Mouse (Mus musculus): ENCODE results near the gene Pgbd5. TPM values are rescaled to one million over a fixed set of nuclear protein-coding genes. Genes with fewer than 3 reads are reported as not detected.
"Not testable (repeated sequence)": the region's sequence is repeated elsewhere in the genome, so short reads cannot be mapped to it uniquely, and the experiment has no call there.

Gene Pgbd5
- polyA plus RNA-seq, 1 experiment: 20.0 TPM

- Histone ChIP-seq H3K27ac (ENCODE audit: control insufficient read depth, insufficient read depth, low read depth, low read length) (peak overlapping the region; percentile 59; the same call in 1 of the 2 replicates), H3K4me1 (ENCODE audit: control insufficient read depth, insufficient read depth, low read length) (peaks cover 8% of the 10 kb centered on the region), H3K27me3 (ENCODE audit: control insufficient read depth, insufficient read depth, low read length) (no peaks in the 10 kb centered on the region), H3K4me3 (ENCODE audit: control insufficient read depth, low read depth, low read length) (peak overlapping the region; percentile 66), H3K36me3 (ENCODE audit: control insufficient read depth, insufficient read depth, low read length) (no peaks in the 10 kb centered on the region)
- TF ChIP-seq POLR2A (IDR thresholded peaks at IDR 0.05; ENCODE audit: control insufficient read depth, low read depth, low read length) (no peak), CTCF (IDR thresholded peaks at IDR 0.05; ENCODE audit: control insufficient read depth, insufficient read depth, insufficient replicate concordance, low read depth, low read length) (no peak)
Measured at GRCm38 (mm10) chr8:124433451-124434125, 5.9 kb downstream of the Pgbd5 start.

- H3K27me3 ChIP-seq (ENCODE audit: control insufficient read depth, insufficient read depth, low read length): no peaks in the 10 kb centered on the region
- TF ChIP-seq POLR2A (IDR thresholded peaks at IDR 0.05; ENCODE audit: control insufficient read depth, low read depth, low read length) (no peak), CTCF (IDR thresholded peaks at IDR 0.05; ENCODE audit: control insufficient read depth, insufficient read depth, insufficient replicate concordance, low read depth, low read length) (no peak)
- H3K27ac ChIP-seq (ENCODE audit: control insufficient read depth, insufficient read depth, low read depth, low read length): peak overlapping the region; percentile 43
- no peak overlapping the region for H3K4me3 ChIP-seq (ENCODE audit: control insufficient read depth, low read depth, low read length)
- peaks cover 8% of the 10 kb centered on the region for H3K4me1 ChIP-seq (ENCODE audit: control insufficient read depth, insufficient read depth, low read length)
- H3K36me3 ChIP-seq (ENCODE audit: control insufficient read depth, insufficient read depth, low read length): no peaks in the 10 kb centered on the region
Measured at GRCm38 (mm10) chr8:124430881-124431280, 8.6 kb downstream of the Pgbd5 start.

GRCm38 (mm10) chr8:124429417-124429816 lies 10.0 kb downstream of the Pgbd5 start:
- no peak overlapping the region for H3K27ac ChIP-seq (ENCODE audit: control insufficient read depth, insufficient read depth, low read depth, low read length)
- TF ChIP-seq POLR2A (IDR thresholded peaks at IDR 0.05; ENCODE audit: control insufficient read depth, low read depth, low read length): no peak
- H3K36me3 ChIP-seq (ENCODE audit: control insufficient read depth, insufficient read depth, low read length): no peaks in the 10 kb centered on the region
- no peak overlapping the region for H3K4me3 ChIP-seq (ENCODE audit: control insufficient read depth, low read depth, low read length)
- peaks cover 5% of the 10 kb centered on the region for H3K4me1 ChIP-seq (ENCODE audit: control insufficient read depth, insufficient read depth, low read length)
- no peaks in the 10 kb centered on the region for H3K27me3 ChIP-seq (ENCODE audit: control insufficient read depth, insufficient read depth, low read length)

GRCm38 (mm10) chr8:124428721-124429120 lies 10.7 kb downstream of the Pgbd5 start:
- H3K27ac ChIP-seq (ENCODE audit: control insufficient read depth, insufficient read depth, low read depth, low read length); H3K4me3 ChIP-seq (ENCODE audit: control insufficient read depth, low read depth, low read length); H3K4me1 ChIP-seq (ENCODE audit: control insufficient read depth, insufficient read depth, low read length); H3K36me3 ChIP-seq (ENCODE audit: control insufficient read depth, insufficient read depth, low read length); H3K27me3 ChIP-seq (ENCODE audit: control insufficient read depth, insufficient read depth, low read length): not testable (repeated sequence)

GRCm38 (mm10) chr8:124421413-124421812 lies 18.0 kb downstream of the Pgbd5 start:
- no peak overlapping the region for H3K4me3 ChIP-seq (ENCODE audit: control insufficient read depth, low read depth, low read length)
- no peak for TF ChIP-seq POLR2A (IDR thresholded peaks at IDR 0.05; ENCODE audit: control insufficient read depth, low read depth, low read length)
- TF ChIP-seq CTCF (IDR thresholded peaks at IDR 0.05; ENCODE audit: control insufficient read depth, insufficient read depth, insufficient replicate concordance, low read depth, low read length): no peak
- H3K4me1 ChIP-seq (ENCODE audit: control insufficient read depth, insufficient read depth, low read length): no peaks in the 10 kb centered on the region
- no peaks in the 10 kb centered on the region for H3K27me3 ChIP-seq (ENCODE audit: control insufficient read depth, insufficient read depth, low read length)
- no peaks in the 10 kb centered on the region for H3K36me3 ChIP-seq (ENCODE audit: control insufficient read depth, insufficient read depth, low read length)
- H3K27ac ChIP-seq (ENCODE audit: control insufficient read depth, insufficient read depth, low read depth, low read length): no peak overlapping the region

GRCm38 (mm10) chr8:124418927-124419326 lies 20.5 kb downstream of the Pgbd5 start:
- no peaks in the 10 kb centered on the region for H3K36me3 ChIP-seq (ENCODE audit: control insufficient read depth, insufficient read depth, low read length)
- no peak for TF ChIP-seq CTCF (IDR thresholded peaks at IDR 0.05; ENCODE audit: control insufficient read depth, insufficient read depth, insufficient replicate concordance, low read depth, low read length)
- no peak overlapping the region for H3K4me3 ChIP-seq (ENCODE audit: control insufficient read depth, low read depth, low read length)
- no peaks in the 10 kb centered on the region for H3K27me3 ChIP-seq (ENCODE audit: control insufficient read depth, insufficient read depth, low read length)
- H3K4me1 ChIP-seq (ENCODE audit: control insufficient read depth, insufficient read depth, low read length): peaks cover 3% of the 10 kb centered on the region; the same call in 1 of the 2 replicates
- H3K27ac ChIP-seq (ENCODE audit: control insufficient read depth, insufficient read depth, low read depth, low read length): no peak overlapping the region

- Histone ChIP-seq H3K4me3 (ENCODE audit: control insufficient read depth, low read depth, low read length) (no peak overlapping the region), H3K27me3 (ENCODE audit: control insufficient read depth, insufficient read depth, low read length) (no peaks in the 10 kb centered on the region), H3K4me1 (ENCODE audit: control insufficient read depth, insufficient read depth, low read length) (peaks cover 3% of the 10 kb centered on the region; the same call in 1 of the 2 replicates), H3K27ac (ENCODE audit: control insufficient read depth, insufficient read depth, low read depth, low read length) (no peak overlapping the region), H3K36me3 (ENCODE audit: control insufficient read depth, insufficient read depth, low read length) (no peaks in the 10 kb centered on the region)
- no peak for TF ChIP-seq CTCF (IDR thresholded peaks at IDR 0.05; ENCODE audit: control insufficient read depth, insufficient read depth, insufficient replicate concordance, low read depth, low read length)
- no peak for TF ChIP-seq POLR2A (IDR thresholded peaks at IDR 0.05; ENCODE audit: control insufficient read depth, low read depth, low read length)
Measured at GRCm38 (mm10) chr8:124418185-124418584, 21.3 kb downstream of the Pgbd5 start.

GRCm38 (mm10) chr8:124416646-124417045 lies 22.8 kb downstream of the Pgbd5 start:
- Histone ChIP-seq H3K4me1 (ENCODE audit: control insufficient read depth, insufficient read depth, low read length) (peaks cover 3% of the 10 kb centered on the region; the same call in 1 of the 2 replicates), H3K36me3 (ENCODE audit: control insufficient read depth, insufficient read depth, low read length) (no peaks in the 10 kb centered on the region)
- TF ChIP-seq POLR2A (IDR thresholded peaks at IDR 0.05; ENCODE audit: control insufficient read depth, low read depth, low read length) (no peak), CTCF (IDR thresholded peaks at IDR 0.05; ENCODE audit: control insufficient read depth, insufficient read depth, insufficient replicate concordance, low read depth, low read length) (no peak)

More at GRCm38 (mm10) chr8:124416646-124417045, 22.8 kb downstream of the Pgbd5 start:
- Histone ChIP-seq H3K27me3 (ENCODE audit: control insufficient read depth, insufficient read depth, low read length) (no peaks in the 10 kb centered on the region), H3K4me3 (ENCODE audit: control insufficient read depth, low read depth, low read length) (no peak overlapping the region), H3K27ac (ENCODE audit: control insufficient read depth, insufficient read depth, low read depth, low read length) (no peak overlapping the region)
